Mouse (Mus musculus): ENCODE results near the gene Vmn1r67.

The Vmn1r67 gene

GRCm38 (mm10) chr7:10443031-10443430 lies at the start of gene Vmn1r67:
Gene Vmn1r67 (plus strand): TSS chr7:10443331.
- DNase-seq (ENCODE audit: low spot score), result no peak

GRCm38 (mm10) chr7:10458166-10458565 lies 15.0 kb downstream of the Vmn1r67 start:
- DNase-seq (ENCODE audit: low spot score), result no peak

- no peak for DNase-seq (ENCODE audit: low spot score)
Observed at GRCm38 (mm10) chr7:10479813-10480212, 36.7 kb downstream of the Vmn1r67 start.

GRCm38 (mm10) chr7:10480588-10481233 lies 37.6 kb downstream of the Vmn1r67 start:
- no peak for DNase-seq (ENCODE audit: low spot score)

- DNase-seq (ENCODE audit: low spot score), result peak; percentile 33
Observed at GRCm38 (mm10) chr7:10494786-10495521, 51.8 kb downstream of the Vmn1r67 start, which contains the start of gene Zik1. Gene Zik1 (minus strand): TSS chr7:10495394.

- no peak for DNase-seq (ENCODE audit: low spot score)
Observed at GRCm38 (mm10) chr7:10495578-10495977, 52.4 kb downstream of the Vmn1r67 start.
